Mouse (Mus musculus): Measurements from ENCODE around the gene Gria1.

- no peak for TF ChIP-seq CTCF (IDR thresholded peaks at IDR 0.05; ENCODE audit: low read depth, low read length)
- TF ChIP-seq POLR2A (IDR thresholded peaks at IDR 0.05; ENCODE audit: extremely low read depth, insufficient read depth, low read length), result no peak
Measured at GRCm38 (mm10) chr11:57145704-57146103, 134.5 kb downstream of the Gria1 start.

Measured in liver, adult 2 months (tissue).